Mouse (Mus musculus): ENCODE results near the gene Gm26620. TPM values are rescaled to one million over a fixed set of nuclear protein-coding genes. Genes with fewer than 3 reads are reported as not detected.

Gm26620 gene
- under 1 TPM; 0.45 to 0.49 TPM for total RNA-seq (2021)
- long read RNA-seq, experiment 1, result 0 reads
- long read RNA-seq, experiment 2, result 0 reads

- DNase-seq, result peak; percentile 88 to 90
Measured at GRCm38 (mm10) chr1:170884978-170885561, at the start of gene Gm26620, which contains the start of gene Dusp12. Gene Gm26620, plus strand, starts transcription at chr1:170885065. Gene Dusp12, minus strand, starts transcription at chr1:170885540.

DNA sequence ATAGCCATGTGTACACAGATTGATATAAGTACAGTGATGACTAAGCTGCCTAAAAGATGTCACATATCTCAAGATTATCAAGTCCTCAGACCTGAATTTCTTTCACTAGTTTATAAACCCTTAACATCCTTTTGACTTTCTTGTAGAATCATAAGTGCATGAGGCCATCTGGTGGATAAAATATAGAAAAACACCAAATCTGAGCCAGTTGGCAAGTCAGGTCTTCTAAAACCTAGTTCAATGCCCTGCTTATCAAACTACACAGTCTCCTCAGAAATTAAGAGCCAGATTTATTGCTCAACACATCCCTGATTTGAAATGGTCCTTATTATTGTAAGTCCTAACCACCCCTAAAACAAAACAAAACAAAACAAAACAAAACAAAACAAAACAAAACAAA is 45.2 kb upstream of the Gm26620 start:
- peak; percentile 40 to 43 for DNase-seq

- DNase-seq, result no peak
Measured at GRCm38 (mm10) chr1:170844380-170844779, 40.5 kb upstream of the Gm26620 start.

- peak; percentile 54 to 66 for DNase-seq
Measured at GRCm38 (mm10) chr1:170845448-170846307, 39.2 kb upstream of the Gm26620 start.

- no peak for DNase-seq
Measured at GRCm38 (mm10) chr1:170850007-170850406, 34.9 kb upstream of the Gm26620 start.

DNA sequence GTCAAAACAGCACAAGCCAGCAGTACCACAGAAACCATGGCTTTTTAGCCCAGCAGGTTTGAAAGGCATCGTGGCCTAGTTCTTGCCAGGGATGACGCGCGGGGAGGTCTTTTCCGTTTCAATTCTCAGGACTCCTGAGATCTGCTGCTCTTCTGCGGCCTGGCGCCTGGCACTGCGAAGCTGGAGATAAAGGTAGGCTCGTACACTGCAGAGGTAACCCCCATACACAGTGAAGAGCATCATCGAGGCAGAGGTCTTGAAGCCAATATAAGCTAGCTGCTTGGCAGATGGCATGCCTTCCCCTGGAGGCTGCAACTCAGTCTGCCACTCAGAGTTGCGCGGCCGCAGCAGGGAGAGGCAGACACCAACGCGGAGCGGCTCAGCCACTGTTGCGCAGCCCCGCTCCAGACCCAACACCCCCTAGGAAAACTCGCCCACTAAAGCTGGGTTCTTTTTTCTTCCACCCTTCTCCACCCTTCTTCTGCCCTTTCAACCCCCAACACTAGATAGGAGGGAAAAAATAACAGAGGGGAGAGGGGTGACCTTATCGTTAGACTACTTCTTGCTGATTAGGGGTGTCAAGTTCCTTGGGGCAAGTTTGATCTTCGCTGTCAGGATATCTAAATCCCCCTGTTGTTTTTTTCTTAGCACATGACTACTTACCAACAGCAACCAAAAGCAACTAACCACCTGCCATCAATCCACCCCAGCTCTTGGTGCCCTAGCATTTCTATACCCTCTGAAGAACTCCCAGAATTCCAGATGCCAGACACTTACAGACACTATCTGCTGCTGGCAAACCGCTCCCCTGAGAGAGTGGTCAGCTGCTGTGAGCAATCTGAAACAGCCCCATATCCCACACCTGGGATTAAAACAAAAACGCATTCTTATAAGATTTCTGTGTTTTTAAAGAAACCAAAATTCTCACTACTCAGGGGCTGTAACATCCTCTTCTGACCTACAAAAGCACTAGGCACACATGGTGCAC is 33.9 kb upstream of the Gm26620 start:
- DNase-seq, result no peak

- no peak for DNase-seq
Measured at GRCm38 (mm10) chr1:170853604-170854003, 31.3 kb upstream of the Gm26620 start.

DNA sequence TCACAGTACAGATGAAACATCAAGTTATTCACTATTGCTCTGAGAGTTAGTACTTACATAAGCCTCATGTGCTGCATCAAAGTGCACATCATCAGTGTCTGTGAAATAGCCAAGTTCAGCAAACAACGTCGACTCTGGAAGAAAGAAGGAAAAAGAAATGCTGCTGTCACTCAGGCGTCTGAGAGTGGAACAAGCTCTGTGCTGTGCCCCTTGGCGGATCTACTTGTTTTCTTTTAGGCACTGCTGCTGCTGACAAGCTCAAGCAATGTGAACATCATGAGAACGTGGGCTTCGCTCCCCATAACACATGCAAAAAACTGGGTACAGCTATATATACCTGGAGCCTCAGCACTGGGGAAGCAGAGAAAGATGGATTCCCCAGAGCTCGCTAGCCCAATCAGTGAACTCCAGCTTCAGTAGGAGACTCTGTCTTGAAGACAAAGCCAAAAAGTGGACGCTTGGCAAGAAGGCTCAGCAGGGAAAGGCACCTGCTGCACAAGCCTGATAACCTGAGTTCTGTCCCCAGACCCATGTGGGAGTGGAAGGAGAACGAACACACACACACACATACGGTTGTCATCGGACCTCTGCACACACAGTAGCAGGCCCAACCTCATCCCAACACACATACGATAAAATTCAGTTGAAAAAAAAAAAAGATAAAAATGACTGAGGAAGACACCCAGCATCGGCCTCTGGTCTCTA is 29.7 kb upstream of the Gm26620 start:
- no peak for DNase-seq

DNA sequence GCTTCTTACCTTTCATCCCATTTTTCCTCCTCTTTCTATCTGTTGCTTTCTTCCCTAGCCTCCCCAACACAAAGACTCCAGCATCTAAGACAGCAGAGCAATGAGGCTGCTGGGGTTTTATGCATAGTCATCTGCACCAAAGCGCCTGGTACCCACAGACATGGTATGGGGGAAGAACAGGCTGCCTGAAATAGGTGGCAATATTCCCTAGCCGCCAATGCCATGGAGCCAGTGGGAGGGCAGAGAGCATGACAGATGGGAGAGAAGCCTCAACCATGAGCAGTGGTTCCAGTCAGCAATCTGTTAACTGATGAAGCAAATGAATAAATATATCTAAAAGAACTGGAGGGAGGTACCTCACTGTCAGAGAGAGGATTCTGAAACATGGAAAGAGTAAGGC is 27.5 kb upstream of the Gm26620 start:
- DNase-seq, result no peak

GRCm38 (mm10) chr1:170858872-170859271 is 26.0 kb upstream of the Gm26620 start:
- DNase-seq, result no peak

GRCm38 (mm10) chr1:170861671-170862434 is 23.0 kb upstream of the Gm26620 start:
- DNase-seq, result no peak

DNA sequence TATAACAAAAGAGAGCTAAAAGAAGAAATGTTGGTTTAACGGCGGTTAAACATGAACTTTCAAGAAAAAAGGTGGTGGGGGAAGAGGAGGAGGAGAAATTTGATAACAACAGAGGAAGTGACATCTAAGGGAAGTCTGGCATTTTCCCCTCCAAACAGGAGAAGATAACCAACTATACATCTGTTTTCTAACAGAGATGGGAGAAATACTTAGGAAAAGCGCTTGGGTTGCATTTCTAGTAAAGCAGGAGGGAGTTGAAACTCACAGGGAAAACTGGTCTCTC is 22.5 kb upstream of the Gm26620 start:
- DNase-seq, result no peak

GRCm38 (mm10) chr1:170863033-170863432 is 21.8 kb upstream of the Gm26620 start:
- DNase-seq, result no peak

DNA sequence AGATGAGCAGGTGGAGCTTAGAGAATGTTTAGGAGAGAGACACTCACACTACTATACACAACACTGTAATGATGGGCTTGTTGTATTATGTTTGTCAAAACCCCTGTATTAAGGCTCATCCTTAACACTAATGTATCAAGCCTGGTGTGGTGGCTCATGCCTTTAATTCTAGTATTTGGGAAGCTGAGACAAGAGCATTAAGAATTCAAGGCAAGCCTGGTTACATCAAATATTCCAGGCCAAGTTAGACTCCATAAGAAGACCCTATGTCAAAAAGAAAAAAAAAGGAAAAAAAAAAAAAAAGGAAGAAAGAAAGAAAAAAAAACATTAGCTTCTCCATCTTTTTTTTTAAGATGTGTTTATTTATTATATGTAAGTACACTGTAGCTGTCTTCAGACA is 20.6 kb upstream of the Gm26620 start:
- DNase-seq, result no peak

DNA sequence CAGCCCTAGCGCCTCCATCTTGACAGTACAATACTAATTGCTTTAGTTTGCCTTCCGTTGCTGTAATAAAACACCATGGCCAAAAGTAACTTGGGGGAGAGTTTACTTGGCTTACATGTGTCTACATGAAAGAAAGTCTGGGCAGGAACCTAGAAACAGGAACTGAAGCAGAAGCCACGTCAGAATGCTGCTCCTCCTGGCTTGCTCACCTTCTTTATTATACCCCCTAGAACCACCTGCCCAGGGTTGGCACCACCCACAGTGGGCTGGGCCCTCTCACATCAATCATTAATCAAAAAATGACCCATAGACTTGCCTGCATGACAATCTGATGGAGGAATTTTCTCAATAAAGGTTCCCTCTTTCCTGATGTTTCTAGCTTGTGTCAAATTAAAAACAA is 20.1 kb upstream of the Gm26620 start:
- DNase-seq, result no peak

DNA sequence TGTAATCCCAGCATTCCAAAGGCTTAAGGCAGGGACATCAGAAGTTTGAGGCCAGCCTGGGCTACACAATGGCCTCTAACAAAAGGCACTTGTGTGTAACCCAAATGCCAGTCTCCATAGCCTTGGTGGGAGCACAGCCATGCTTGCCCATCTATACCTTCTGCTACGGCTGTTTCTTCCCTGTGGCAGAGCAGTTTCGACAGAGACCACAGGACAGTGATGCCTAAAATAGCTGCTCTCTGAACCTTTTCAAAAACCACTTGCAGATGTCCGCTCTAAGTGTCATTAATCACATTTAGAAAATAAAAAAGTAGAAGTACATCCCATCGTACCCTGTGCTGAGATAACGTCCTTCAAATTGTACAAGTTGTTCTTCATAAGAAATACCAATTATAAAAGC is 19.5 kb upstream of the Gm26620 start:
- no peak for DNase-seq

DNA sequence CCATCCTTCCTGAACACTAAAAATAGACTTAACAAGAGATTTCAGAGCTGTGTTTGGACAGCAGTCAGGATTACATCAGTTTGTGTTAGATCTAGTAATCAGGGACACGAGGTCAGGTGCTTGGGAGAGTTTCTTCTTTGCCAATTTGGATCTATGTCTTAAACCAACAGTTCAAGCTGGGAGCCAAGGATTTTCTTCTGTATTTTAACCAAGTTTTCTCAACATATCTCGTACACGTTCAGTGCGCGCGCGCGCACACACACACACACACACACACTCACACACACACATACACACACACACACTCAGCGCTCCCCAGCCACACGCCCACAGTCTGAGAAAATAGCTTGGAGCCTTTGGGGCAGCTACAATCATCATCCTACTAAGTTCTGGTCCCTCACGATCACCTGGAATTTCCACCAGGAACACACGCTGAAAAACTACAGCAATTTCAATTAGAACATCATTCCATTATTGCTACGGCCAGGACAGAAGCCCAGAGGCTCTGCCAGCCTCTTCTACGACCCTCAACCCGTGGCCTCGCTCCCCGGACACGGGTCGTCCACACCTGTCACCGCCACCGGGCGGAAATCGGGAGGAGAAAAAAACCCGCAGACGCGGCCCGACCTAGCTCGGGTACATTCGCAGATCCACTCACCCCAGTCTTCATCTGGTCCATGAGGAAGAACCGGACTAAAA is 17.7 kb upstream of the Gm26620 start:
- peak; percentile 46 to 61 for DNase-seq

DNA sequence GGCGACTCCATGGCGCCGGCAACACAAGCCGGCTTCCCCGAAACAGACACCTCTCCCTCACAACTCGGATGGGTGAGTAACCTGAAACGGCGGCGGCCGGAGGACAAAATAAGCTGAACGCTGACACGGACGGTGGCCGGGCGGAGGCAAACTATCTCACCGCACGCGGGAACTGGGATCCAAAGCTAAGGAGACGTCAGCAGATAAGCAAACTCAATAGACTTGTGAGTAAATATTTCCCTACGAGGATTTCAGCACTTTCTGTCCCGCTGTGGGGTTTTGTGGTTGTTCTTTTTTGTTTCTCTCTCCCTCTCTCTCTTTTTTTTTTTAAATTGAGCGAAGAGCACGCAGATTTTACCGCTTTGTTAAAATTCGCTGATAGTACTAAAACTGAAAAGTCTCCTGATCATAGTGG is 17.2 kb upstream of the Gm26620 start, which contains the start of gene Atf6:
TSS of gene Atf6 (minus strand) at position 81 of the 415 bp plus-strand sequence.
- DNase-seq, result peak; percentile 96 to 99

GRCm38 (mm10) chr1:170868107-170868904 is 16.6 kb upstream of the Gm26620 start:
- DNase-seq, result peak; percentile 88 to 91

DNA sequence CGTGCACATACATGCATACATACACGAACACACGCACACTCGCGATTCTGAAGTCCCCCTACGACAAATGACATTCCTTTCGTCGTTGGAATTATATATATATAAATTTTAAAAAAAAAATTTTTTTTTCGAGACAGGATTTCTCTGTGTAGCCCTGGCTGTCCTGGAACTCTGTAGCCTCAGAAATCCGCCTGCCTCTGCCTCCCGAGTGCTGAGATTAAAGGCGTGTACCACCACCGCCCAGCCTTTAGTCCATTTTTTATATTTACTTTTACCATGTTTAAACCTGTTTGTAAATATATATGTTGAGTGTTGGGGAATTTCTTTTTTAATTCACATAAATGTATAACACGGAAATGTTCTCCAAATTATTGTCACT is 16.0 kb upstream of the Gm26620 start:
- DNase-seq, result no peak
